Mouse (Mus musculus) layer of hippocampus, postnatal 25 days (tissue): ENCODE data around the gene Spty2d1. TPM values are rescaled to one million over a fixed set of nuclear protein-coding genes. Genes with fewer than 3 reads are reported as not detected.

ENCODE experiments used
- total RNA-seq, 2 experiments: library from RNA; stranded (reverse); gene quantifications; 2 replicates each; pipeline ENCODE4 v1.2.3; 2021

The Spty2d1 gene
- total RNA-seq, 2 experiments from 2014 or later, result 14.2 to 15.5 TPM

Other genes starting within 250 kb of the Spty2d1 start
- 10 to 100 TPM; 12.2 to 18.4 TPM for gene Hps5, start 212.3 kb downstream of the Spty2d1 start, total RNA-seq
- gene Gtf2h1, start 212.3 kb downstream of the Spty2d1 start, total RNA-seq, result 10 to 100 TPM; 38.8 to 39.9 TPM
- 100 to 1,000 TPM; 303 to 347 TPM for gene Ldha, start 166.9 kb downstream of the Spty2d1 start, total RNA-seq
- gene Ldhc, start 147.2 kb downstream of the Spty2d1 start, total RNA-seq, result not detected
- gene Tsg101, start 88.4 kb downstream of the Spty2d1 start, total RNA-seq, result 10 to 100 TPM; 69.3 to 80.6 TPM
- gene Uevld, start 49.9 kb downstream of the Spty2d1 start, total RNA-seq, result 10 to 100 TPM; 14.1 to 14.7 TPM
- not detected for gene Gm9999, start 24.8 kb downstream of the Spty2d1 start, total RNA-seq
- 10 to 100 TPM; 14.1 to 15.2 TPM for gene Tmem86a, start 42.2 kb upstream of the Spty2d1 start, total RNA-seq
- gene Ptpn5, start 125.3 kb upstream of the Spty2d1 start, total RNA-seq, result 100 to 1,000 TPM in 1 of 2 experiments, 10 to 100 TPM in 1; 86.8 to 100 TPM
- gene Mrgpra6, start 196.5 kb upstream of the Spty2d1 start, total RNA-seq, result not detected
- not detected for gene Mrgpra9, start 244.4 kb upstream of the Spty2d1 start, total RNA-seq